Mouse (Mus musculus) G1E (cell line): ENCODE measurements around the gene Larp1.

Experiments used
- CTCF ChIP-seq: IDR thresholded peaks from 2 replicates; pipeline ENCODE4 v1.5.1; 2012; ENCODE audit warnings: low read depth, low read length, inconsistent platforms, mixed read lengths
- GATA1 ChIP-seq: IDR thresholded peaks from 2 replicates; pipeline ENCODE4 v1.6.1; 2012; ENCODE audit warnings: borderline replicate concordance, low read length, inconsistent platforms, mixed read lengths
- GATA2 ChIP-seq: IDR thresholded peaks from 2 replicates; pipeline ENCODE4 v1.6.1; 2012; ENCODE audit warnings: low read depth, low read length, inconsistent platforms, borderline replicate concordance
- POLR2AphosphoS5 ChIP-seq: IDR thresholded peaks from 2 replicates; pipeline ENCODE4 v1.6.1; 2012; ENCODE audit warnings: low read depth, low read length, inconsistent platforms; ENCODE audit not compliant: insufficient replicate concordance
- TAL1 ChIP-seq: conservative IDR thresholded peaks from 2 replicates; pipeline ENCODE4 v1.6.1; 2012; ENCODE audit warnings: low read depth, low read length, inconsistent platforms, mixed read lengths

GRCm38 (mm10) chr11:58096160-58096559 lies 87.3 kb downstream of the Larp1 start:
- TF ChIP-seq CTCF (no peak), POLR2AphosphoS5 (no peak), GATA1 (no peak), TAL1 (no peak), GATA2 (no peak)
